Mouse (Mus musculus) ES-Bruce4 (cell line): ENCODE results near the gene Col28a1. TPM values are rescaled to one million over a fixed set of nuclear protein-coding genes. Genes with fewer than 3 reads are reported as not detected.

Experiments used
- H3K27ac ChIP-seq: 2 replicates; pipeline ENCODE4 v1.5.1; 2012; ENCODE audit warnings: low read length, inconsistent platforms; ENCODE audit not compliant: insufficient read depth
- H3K27me3 ChIP-seq: 2 replicates; pipeline ENCODE4 v1.6.1; 2012; ENCODE audit warnings: mild to moderate bottlenecking, low read length, inconsistent platforms; ENCODE audit not compliant: control insufficient read depth, poor library complexity, insufficient read depth, severe bottlenecking
- H3K36me3 ChIP-seq: 2 replicates; pipeline ENCODE4 v1.6.1; 2012; ENCODE audit warnings: inconsistent platforms, mild to moderate bottlenecking, low read length, moderate library complexity; ENCODE audit not compliant: control insufficient read depth, poor library complexity, insufficient read depth, severe bottlenecking
- H3K4me1 ChIP-seq: one replicate; pipeline ENCODE4 v1.8.1; 2011; ENCODE audit warnings: low read length; ENCODE audit not compliant: control insufficient read depth, insufficient read depth
- H3K4me3 ChIP-seq: 2 replicates; pipeline ENCODE4 v1.5.1; 2011; ENCODE audit warnings: low read depth, mild to moderate bottlenecking, low read length
- H3K9ac ChIP-seq: 2 replicates; pipeline ENCODE4 v1.6.1; 2012; ENCODE audit warnings: low read depth, mild to moderate bottlenecking, inconsistent platforms; ENCODE audit not compliant: poor library complexity, severe bottlenecking
- H3K9me3 ChIP-seq: replicated peaks from 2 replicates; pipeline ENCODE4 v1.6.1; 2012; ENCODE audit warnings: mild to moderate bottlenecking, low read length, inconsistent platforms; ENCODE audit not compliant: control insufficient read depth, poor library complexity, insufficient read depth, severe bottlenecking
- CTCF ChIP-seq: IDR thresholded peaks from one replicate; pipeline ENCODE4 v1.8.1; 2011; ENCODE audit warnings: low read depth, low read length
- EP300 ChIP-seq: IDR thresholded peaks from 2 replicates; pipeline ENCODE4 v1.6.1; 2011; ENCODE audit warnings: low read depth, low read length; ENCODE audit not compliant: insufficient read depth
- POLR2A ChIP-seq: IDR thresholded peaks from one replicate; pipeline ENCODE4 v1.8.1; 2011; ENCODE audit warnings: low read length; ENCODE audit not compliant: insufficient read depth
- polyA plus RNA-seq: library from polyadenylated mRNA; stranded (reverse); fragments of >200 nt; gene quantifications from 2 replicates; pipeline ENCODE4 v1.2.4, GENCODE M21; 2011; ENCODE audit warnings: low read depth; ENCODE audit not compliant: missing spikeins, insufficient read depth, insufficient read length

Gene Col28a1
- polyA plus RNA-seq, 1 experiment = not detected

GRCm38 (mm10) chr6:8172101-8172500, 20.3 kb downstream of the Col28a1 start:
- Histone ChIP-seq H3K4me1 (no peaks in the 10 kb centered on the region), H3K9ac (no peak overlapping the region), H3K27ac (no peak overlapping the region), H3K9me3 (no peaks in the 10 kb centered on the region), H3K27me3 (no peaks in the 10 kb centered on the region), H3K4me3 (no peak overlapping the region), H3K36me3 (no peaks in the 10 kb centered on the region)
- TF ChIP-seq EP300 (no peak), POLR2A (no peak)

- Histone ChIP-seq H3K9ac (no peak overlapping the region), H3K4me1 (no peaks in the 10 kb centered on the region), H3K36me3 (no peaks in the 10 kb centered on the region), H3K4me3 (no peak overlapping the region), H3K27ac (no peak overlapping the region), H3K9me3 (no peaks in the 10 kb centered on the region), H3K27me3 (no peaks in the 10 kb centered on the region)
- TF ChIP-seq POLR2A = no peak
- TF ChIP-seq CTCF = no peak
- TF ChIP-seq EP300 = no peak
Measured at GRCm38 (mm10) chr6:8164741-8165140, 27.7 kb downstream of the Col28a1 start.

GRCm38 (mm10) chr6:8160001-8160400, 32.4 kb downstream of the Col28a1 start:
- Histone ChIP-seq H3K4me3 (no peak overlapping the region), H3K27me3 (no peaks in the 10 kb centered on the region), H3K9ac (no peak overlapping the region), H3K4me1 (no peaks in the 10 kb centered on the region), H3K36me3 (no peaks in the 10 kb centered on the region), H3K27ac (no peak overlapping the region), H3K9me3 (no peaks in the 10 kb centered on the region)
- no peak for TF ChIP-seq EP300
- no peak for TF ChIP-seq CTCF
- no peak for TF ChIP-seq POLR2A

GRCm38 (mm10) chr6:8157121-8157520, 35.3 kb downstream of the Col28a1 start:
- H3K9ac ChIP-seq = no peak overlapping the region
- no peaks in the 10 kb centered on the region for H3K36me3 ChIP-seq
- no peaks in the 10 kb centered on the region for H3K27me3 ChIP-seq
- no peaks in the 10 kb centered on the region for H3K9me3 ChIP-seq
- H3K4me3 ChIP-seq = no peak overlapping the region
- H3K4me1 ChIP-seq = no peaks in the 10 kb centered on the region
- no peak for TF ChIP-seq POLR2A
- TF ChIP-seq CTCF = no peak
- no peak for TF ChIP-seq EP300
- H3K27ac ChIP-seq = no peak overlapping the region

- TF ChIP-seq POLR2A (no peak), CTCF (no peak), EP300 (no peak)
- Histone ChIP-seq H3K27me3 (no peaks in the 10 kb centered on the region), H3K36me3 (no peaks in the 10 kb centered on the region), H3K4me3 (no peak overlapping the region), H3K9me3 (no peaks in the 10 kb centered on the region), H3K9ac (no peak overlapping the region), H3K27ac (no peak overlapping the region), H3K4me1 (no peaks in the 10 kb centered on the region)
Measured at GRCm38 (mm10) chr6:8152551-8153361, 39.7 kb downstream of the Col28a1 start.

- H3K9me3 ChIP-seq = no peaks in the 10 kb centered on the region
- H3K27ac ChIP-seq = no peak overlapping the region
- TF ChIP-seq CTCF (no peak), EP300 (no peak), POLR2A (no peak)
- H3K36me3 ChIP-seq = no peaks in the 10 kb centered on the region
- no peak overlapping the region for H3K4me3 ChIP-seq
- no peak overlapping the region for H3K9ac ChIP-seq
- no peaks in the 10 kb centered on the region for H3K4me1 ChIP-seq
- no peaks in the 10 kb centered on the region for H3K27me3 ChIP-seq
Measured at GRCm38 (mm10) chr6:8148916-8149315, 43.5 kb downstream of the Col28a1 start.
